Mouse (Mus musculus) right cerebral cortex, postnatal 36 days (tissue): ENCODE results near the gene Csdc2.

Experiments used
- DNase-seq, 2 experiments: peaks; one replicate each; pipeline ENCODE4 v3.0.0; 2022; ENCODE audit warnings: low spot score in 2 of 2, mixed read lengths in 1 of 2

Csdc2 gene

GRCm38 (mm10) chr15:81990549-81990948 lies 54.0 kb downstream of the Csdc2 start:
- peak in 1 of 2 experiments; percentile 17 for DNase-seq

GRCm38 (mm10) chr15:81993992-81994391 lies 57.4 kb downstream of the Csdc2 start:
- DNase-seq, result no peak
